Mouse (Mus musculus) myocyte (in vitro differentiated cells): ENCODE data around the gene Iqgap2.

Experiments
- E2F4 ChIP-seq: IDR thresholded peaks from one replicate; pipeline ENCODE4 v1.6.1; 2011; ENCODE audit warnings: mild to moderate bottlenecking, control low read depth, moderate library complexity; ENCODE audit not compliant: insufficient read depth
- MYOG ChIP-seq, 3 experiments: IDR thresholded peaks; one replicate each; pipeline ENCODE4 v1.6.1; 2011; ENCODE audit warnings: control low read depth in 2 of 3, low read depth in 2 of 3, mild to moderate bottlenecking in 2 of 3; ENCODE audit not compliant: insufficient read length in 2 of 3, control insufficient read depth in 1 of 3, insufficient read depth in 1 of 3
- POLR2A ChIP-seq: IDR thresholded peaks from one replicate; pipeline ENCODE4 v1.6.1; 2011; ENCODE audit warnings: low read depth, mild to moderate bottlenecking, control low read depth, moderate library complexity; ENCODE audit not compliant: insufficient read length
- TCF12 ChIP-seq: IDR thresholded peaks from one replicate; pipeline ENCODE4 v1.6.1; 2011; ENCODE audit warnings: mild to moderate bottlenecking, control low read depth; ENCODE audit not compliant: poor library complexity, insufficient read depth, severe bottlenecking
- USF1 ChIP-seq: IDR thresholded peaks from one replicate; pipeline ENCODE4 v1.6.1; 2011; ENCODE audit warnings: low read depth, mild to moderate bottlenecking, control low read depth, moderate library complexity

- TF ChIP-seq POLR2A (no peak), MYOG (IDR thresholded peaks at IDR 0.05; ENCODE audit: control insufficient read depth in 1 of 3, insufficient read depth in 1 of 3, insufficient read length in 2 of 3, low read depth in 2 of 3) (no peak), E2F4 (no peak), USF1 (no peak), TCF12 (no peak)
Measured at GRCm38 (mm10) chr13:95649941-95650340, 241.8 kb downstream of the Iqgap2 start.
